8 mouse cellular contexts compared by ENCODE assay signal in genomic region chr11:60219609-60220008, GRCm38 (mm10). TPM values are rescaled to one million over a fixed set of nuclear protein-coding genes. Genes with fewer than 3 reads are reported as not detected.
DNase-seq lines count a peak whose midpoint lies in the region; ATAC-seq and TF ChIP-seq lines count a peak whose summit lies in the region.

No protein-coding gene starts in this region.

- peak overlapping the region; percentile 58 for H3K9ac ChIP-seq in hindbrain, embryonic 16.5 days (ENCODE audit: low read depth, low read length)
- H3K9ac ChIP-seq in midbrain, embryonic 11.5 days (ENCODE audit: low read length) = peak overlapping the region; percentile 75

- no peaks in the 10 kb centered on the region for H3K36me3 ChIP-seq in kidney, adult 2 months (ENCODE audit: control insufficient read depth, insufficient read depth, low read length)
- no peaks in the 10 kb centered on the region for H3K36me3 ChIP-seq in hindbrain, embryonic 16.5 days (ENCODE audit: control insufficient read depth, insufficient read depth, low read length)
- no peaks in the 10 kb centered on the region for H3K36me3 ChIP-seq in midbrain, embryonic 11.5 days (ENCODE audit: control insufficient read depth, insufficient read depth, low read length)

- no peak for TF ChIP-seq POLR2A in kidney, adult 2 months (IDR thresholded peaks at IDR 0.05; ENCODE audit: low read depth, low read length)
- no peak for TF ChIP-seq POLR2A in bone marrow macrophage, adult 2 months (IDR thresholded peaks at IDR 0.05; ENCODE audit: borderline replicate concordance, low read depth, low read length)

- H3K27me3 ChIP-seq in kidney, adult 2 months (replicated peaks; ENCODE audit: control insufficient read depth, insufficient read depth, low read length) = no peaks in the 10 kb centered on the region
- H3K27me3 ChIP-seq in hindbrain, embryonic 16.5 days (replicated peaks; ENCODE audit: control insufficient read depth, insufficient read depth, low read length) = no peaks in the 10 kb centered on the region
- no peaks in the 10 kb centered on the region for H3K27me3 ChIP-seq in midbrain, embryonic 11.5 days (ENCODE audit: control insufficient read depth, insufficient read depth, low read length)

- intact Hi-C loops in left cerebral cortex, postnatal 25 days (cut with DNase I) = no loop called here

- H3K4me3 ChIP-seq in kidney, adult 2 months (ENCODE audit: insufficient read depth, low read depth, low read length) = peak overlapping the region; percentile 93
- H3K4me3 ChIP-seq in bone marrow macrophage, adult 2 months (ENCODE audit: insufficient read depth, low read length) = peak overlapping the region; percentile 82
- H3K4me3 ChIP-seq in hindbrain, embryonic 16.5 days (ENCODE audit: low read length) = peak overlapping the region; percentile 52
- H3K4me3 ChIP-seq in midbrain, embryonic 11.5 days (ENCODE audit: low read depth, low read length) = peak overlapping the region; percentile 69

- H3K9me3 ChIP-seq in hindbrain, embryonic 16.5 days (ENCODE audit: control insufficient read depth, low read length) = no peaks in the 10 kb centered on the region
- no peaks in the 10 kb centered on the region for H3K9me3 ChIP-seq in midbrain, embryonic 11.5 days (ENCODE audit: control insufficient read depth, low read length)

- ATAC-seq in hindbrain, embryonic 16.5 days = no peak
- ATAC-seq in midbrain, embryonic 11.5 days (ENCODE audit: low FRiP score) = no peak

- no peak for TF ChIP-seq CTCF in kidney, adult 2 months (conservative IDR thresholded peaks at IDR 0.05; ENCODE audit: insufficient read depth, insufficient read length, low read depth, low read length)
- TF ChIP-seq CTCF in bone marrow macrophage, adult 2 months (IDR thresholded peaks at IDR 0.05; ENCODE audit: low read depth, low read length) = no peak

- peak overlapping the region; percentile 67 for H3K4me2 ChIP-seq in hindbrain, embryonic 16.5 days (ENCODE audit: low read length)
- H3K4me2 ChIP-seq in midbrain, embryonic 11.5 days = peak overlapping the region; percentile 67

- peaks cover 6% of the 10 kb centered on the region for H3K4me1 ChIP-seq in kidney, adult 2 months (ENCODE audit: control insufficient read depth, insufficient read depth, low read length)
- peaks cover 46% of the 10 kb centered on the region for H3K4me1 ChIP-seq in bone marrow macrophage, adult 2 months (ENCODE audit: control insufficient read depth, insufficient read depth, low read length)
- peaks cover 19% of the 10 kb centered on the region for H3K4me1 ChIP-seq in hindbrain, embryonic 16.5 days (ENCODE audit: control insufficient read depth, insufficient read depth, low read depth, low read length)
- peaks cover 12% of the 10 kb centered on the region for H3K4me1 ChIP-seq in midbrain, embryonic 11.5 days (ENCODE audit: control insufficient read depth, insufficient read depth, low read length)

- H3K27ac ChIP-seq in kidney, adult 2 months (ENCODE audit: insufficient read depth, low read depth, low read length) = peak overlapping the region; percentile 98; the same call in 1 of the 2 replicates
- H3K27ac ChIP-seq in bone marrow macrophage, adult 2 months (ENCODE audit: insufficient read depth, low read depth, low read length) = peak overlapping the region; percentile 81
- H3K27ac ChIP-seq in hindbrain, embryonic 16.5 days (ENCODE audit: low read depth, low read length) = peak overlapping the region; percentile 59
- no peak overlapping the region for H3K27ac ChIP-seq in midbrain, embryonic 11.5 days (ENCODE audit: low read depth, low read length)

- 21% methylated on average over 8 of the region's 8 CpGs for WGBS in kidney, adult 2 months
- 40% methylated on average over 8 of the region's 8 CpGs for WGBS in hindbrain, embryonic 16.5 days
- 57% methylated on average over 8 of the region's 8 CpGs for WGBS in midbrain, embryonic 11.5 days

- DNase-seq in kidney, adult 2 months = no peak
- no peak for DNase-seq in kidney, adult 8-10 months
- DNase-seq in midbrain, embryonic 11.5 days (ENCODE audit: low spot score, missing footprints) = no peak
- no peak for DNase-seq in right cerebral cortex, postnatal 14 days
- DNase-seq in left cerebral cortex, postnatal 25 days (ENCODE audit: low spot score in 2 of 2) = no peak
- no peak for DNase-seq in frontal cortex, postnatal 25 days (ENCODE audit: low spot score in 2 of 2)

RNA-seq across cellular contexts. Expression of gene Srebf1, which starts 2.8 kb away (rescaled TPM):
- 89.1 and 123 TPM in 2 replicates for polyA plus RNA-seq in kidney, adult 2 months (2012; rRNA removed)
- polyA plus RNA-seq in bone marrow macrophage, adult 2 months (2012; ENCODE audit: insufficient read depth, insufficient read length, missing spikeins) = 41.9 and 49.2 TPM in 2 replicates
- 42.5 and 44.8 TPM in 2 replicates for polyA plus RNA-seq in hindbrain, embryonic 16.5 days (2015; fragmentation: Nextera tagmentation; extraction: Ambion mirVana)
- polyA plus RNA-seq in midbrain, embryonic 11.5 days (2014; fragmentation: Nextera tagmentation; extraction: Ambion mirVana) = 38.3 and 41.1 TPM in 2 replicates
- total RNA-seq in left cerebral cortex, postnatal 25 days (2021) = 10 to 100 TPM; 42.3 to 50.7 TPM
